Mouse (Mus musculus): Measurements from ENCODE around the gene Dld. TPM values are rescaled to one million over a fixed set of nuclear protein-coding genes. Genes with fewer than 3 reads are reported as not detected.

Gene Dld
- polyA plus RNA-seq, 1 experiment from 2014 or later, result 141 TPM

DNA sequence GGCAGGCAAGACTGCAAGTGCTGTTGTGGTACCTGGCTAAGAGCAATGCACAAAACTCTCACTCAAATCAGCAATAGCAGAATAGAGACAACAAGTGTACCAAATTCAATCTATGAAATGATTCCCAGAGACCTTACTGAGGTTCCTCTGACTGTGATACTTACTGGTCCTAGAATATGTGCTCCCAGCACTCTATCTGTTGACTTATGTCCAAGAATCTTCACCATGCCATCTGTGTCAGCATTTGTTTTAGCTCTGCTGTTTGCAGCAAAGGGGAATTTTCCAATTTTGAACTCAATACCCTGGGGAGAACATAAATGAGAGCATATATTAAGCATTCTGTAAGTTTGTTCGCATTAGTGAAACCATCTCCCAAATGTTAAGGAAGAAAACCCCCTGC is 18.0 kb downstream of the Dld start:
- ATAC-seq (ENCODE audit: insufficient read depth, low FRiP score, low TSS enrichment) (no peak), DNase-seq (ENCODE audit: low spot score) (no peak)
- 98% methylated on average over 1 of the region's 1 CpGs for WGBS
- Histone ChIP-seq H3K27me3 (ENCODE audit: control insufficient read depth, insufficient read depth, low read length) (no peaks in the 10 kb centered on the region), H3K4me2 (ENCODE audit: low read depth) (no peak overlapping the region), H3K9ac (ENCODE audit: low read length) (no peak overlapping the region), H3K4me1 (ENCODE audit: control insufficient read depth, insufficient read depth, low read length) (no peaks in the 10 kb centered on the region), H3K27ac (ENCODE audit: low read depth, low read length) (no peak overlapping the region), H3K36me3 (ENCODE audit: control insufficient read depth, insufficient read depth, low read length) (peaks cover 14% of the 10 kb centered on the region), H3K9me3 (ENCODE audit: control insufficient read depth, low read length) (no peaks in the 10 kb centered on the region), H3K4me3 (ENCODE audit: low read depth, low read length) (no peak overlapping the region)

DNA sequence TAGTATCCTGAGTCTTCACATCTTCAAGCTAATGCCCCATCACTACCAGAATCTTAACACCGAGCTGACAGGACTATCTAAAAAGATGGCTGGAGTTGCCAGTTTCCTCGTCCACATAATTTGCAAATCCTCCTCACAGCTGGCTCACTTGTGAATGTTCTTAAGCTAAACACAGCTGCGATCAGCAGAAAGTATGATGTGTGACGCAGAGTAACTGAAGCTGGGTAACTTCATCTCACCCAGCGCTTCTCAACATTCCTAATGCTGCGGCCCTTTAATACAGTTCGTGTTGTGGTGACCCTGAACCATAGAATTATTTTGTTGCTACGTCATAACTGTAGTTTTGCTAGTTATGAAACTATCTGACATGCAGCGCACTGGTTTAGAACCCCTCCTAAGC is 24.1 kb downstream of the Dld start:
- Histone ChIP-seq H3K4me3 (ENCODE audit: low read depth, low read length) (no peak overlapping the region), H3K4me2 (ENCODE audit: low read depth) (no peak overlapping the region), H3K9me3 (ENCODE audit: control insufficient read depth, low read length) (no peaks in the 10 kb centered on the region), H3K9ac (ENCODE audit: low read length) (no peak overlapping the region), H3K4me1 (ENCODE audit: control insufficient read depth, insufficient read depth, low read length) (no peaks in the 10 kb centered on the region), H3K27me3 (ENCODE audit: control insufficient read depth, insufficient read depth, low read length) (no peaks in the 10 kb centered on the region), H3K36me3 (ENCODE audit: control insufficient read depth, insufficient read depth, low read length) (no peaks in the 10 kb centered on the region), H3K27ac (ENCODE audit: low read depth, low read length) (no peak overlapping the region)
- no peak for DNase-seq (ENCODE audit: low spot score)
- 94% methylated on average over 9 of the region's 9 CpGs for WGBS
- ATAC-seq (ENCODE audit: insufficient read depth, low FRiP score, low TSS enrichment), result no peak

DNA sequence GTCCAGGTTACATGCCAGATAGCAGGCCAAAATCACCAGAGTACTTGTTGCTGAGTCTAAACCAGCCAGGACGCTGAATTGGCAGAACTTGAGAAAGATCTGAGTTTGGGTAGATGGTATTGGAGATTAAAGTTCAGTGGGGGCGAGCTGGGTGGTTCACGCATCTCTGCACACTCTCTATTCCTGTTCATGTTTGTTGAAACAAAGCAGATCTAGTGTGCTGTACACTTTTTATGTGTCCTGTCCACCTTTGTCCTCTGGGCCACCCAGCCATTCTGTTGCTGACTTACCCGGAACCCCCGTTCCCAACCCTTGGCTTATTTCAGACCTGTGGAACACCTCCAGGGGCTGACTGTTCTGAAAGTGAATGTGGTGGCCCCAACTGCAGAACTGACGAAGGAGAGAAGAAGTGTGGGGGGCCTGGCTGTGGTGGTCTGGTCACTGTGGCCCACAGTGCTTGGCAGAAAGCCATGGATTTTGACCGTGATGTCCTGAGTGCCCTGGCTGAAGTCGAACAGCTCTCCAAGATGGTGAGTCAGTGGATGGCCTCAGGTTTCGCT is 28.0 kb downstream of the Dld start:
- H3K4me1 ChIP-seq (ENCODE audit: control insufficient read depth, insufficient read depth, low read length), result no peaks in the 10 kb centered on the region
- ATAC-seq (ENCODE audit: insufficient read depth, low FRiP score, low TSS enrichment) (no peak), DNase-seq (ENCODE audit: low spot score) (no peak)
- no peak overlapping the region for H3K4me2 ChIP-seq (ENCODE audit: low read depth)
- WGBS, result 91% methylated on average over 9 of the region's 9 CpGs
- H3K36me3 ChIP-seq (ENCODE audit: control insufficient read depth, insufficient read depth, low read length), result no peaks in the 10 kb centered on the region
- no peaks in the 10 kb centered on the region for H3K27me3 ChIP-seq (ENCODE audit: control insufficient read depth, insufficient read depth, low read length)
- H3K9me3 ChIP-seq (ENCODE audit: control insufficient read depth, low read length), result no peaks in the 10 kb centered on the region
- no peak overlapping the region for H3K4me3 ChIP-seq (ENCODE audit: low read depth, low read length)
- no peak overlapping the region for H3K9ac ChIP-seq (ENCODE audit: low read length)
- H3K27ac ChIP-seq (ENCODE audit: low read depth, low read length), result no peak overlapping the region

DNA sequence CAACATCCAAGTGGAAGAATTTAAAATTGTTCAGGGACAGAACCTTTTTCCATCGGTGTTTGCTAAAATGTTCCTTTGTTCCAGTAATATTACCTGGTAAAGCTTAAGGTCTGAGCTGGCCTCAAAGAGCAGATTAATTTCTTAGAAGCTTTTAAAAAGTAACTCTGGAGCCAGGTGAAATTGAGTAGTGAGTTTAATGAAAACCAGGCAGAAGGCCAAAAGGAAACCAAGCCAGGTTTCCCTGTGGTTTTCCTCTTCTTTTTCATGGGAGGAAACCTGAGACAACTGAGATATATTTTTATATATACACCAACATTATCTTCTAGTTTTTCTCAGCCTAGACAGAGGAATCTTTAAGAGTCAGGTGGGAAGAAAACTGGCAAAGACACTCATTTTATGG is 29.7 kb downstream of the Dld start:
- DNase-seq (ENCODE audit: low spot score), result no peak

DNA sequence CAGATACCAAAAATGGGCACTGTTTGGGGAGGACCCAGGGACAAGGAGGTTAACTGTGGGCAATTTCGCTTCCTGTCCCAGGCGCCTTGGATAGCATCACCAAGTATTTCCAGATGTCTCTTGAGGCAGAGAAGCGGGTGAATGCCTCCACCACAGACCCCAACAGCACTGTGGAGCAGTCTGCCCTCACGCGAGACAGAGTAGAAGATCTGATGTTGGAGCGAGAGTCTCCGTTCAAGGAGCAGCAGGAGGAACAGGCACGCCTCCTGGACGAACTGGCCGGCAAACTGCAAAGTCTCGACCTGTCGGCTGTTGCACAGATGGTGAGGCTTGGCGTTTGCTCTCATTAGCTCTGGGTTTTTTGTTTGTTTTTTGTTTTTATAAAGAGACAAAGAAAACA is 30.4 kb downstream of the Dld start:
- DNase-seq (ENCODE audit: low spot score) (no peak), ATAC-seq (ENCODE audit: insufficient read depth, low FRiP score, low TSS enrichment) (no peak)
- H3K27ac ChIP-seq (ENCODE audit: low read depth, low read length), result no peak overlapping the region
- no peaks in the 10 kb centered on the region for H3K9me3 ChIP-seq (ENCODE audit: control insufficient read depth, low read length)
- H3K27me3 ChIP-seq (ENCODE audit: control insufficient read depth, insufficient read depth, low read length), result no peaks in the 10 kb centered on the region
- H3K36me3 ChIP-seq (ENCODE audit: control insufficient read depth, insufficient read depth, low read length), result no peaks in the 10 kb centered on the region
- WGBS, result 74% methylated on average over 13 of the region's 13 CpGs
- H3K4me1 ChIP-seq (ENCODE audit: control insufficient read depth, insufficient read depth, low read length), result no peaks in the 10 kb centered on the region
- no peak overlapping the region for H3K9ac ChIP-seq (ENCODE audit: low read length)
- no peak overlapping the region for H3K4me2 ChIP-seq (ENCODE audit: low read depth)
- no peak overlapping the region for H3K4me3 ChIP-seq (ENCODE audit: low read depth, low read length)

More for the DNA sequence above, 29.7 kb downstream of the Dld start:
- Histone ChIP-seq H3K9ac (ENCODE audit: low read length) (no peak overlapping the region), H3K36me3 (ENCODE audit: control insufficient read depth, insufficient read depth, low read length) (no peaks in the 10 kb centered on the region), H3K9me3 (ENCODE audit: control insufficient read depth, low read length) (no peaks in the 10 kb centered on the region), H3K27ac (ENCODE audit: low read depth, low read length) (no peak overlapping the region), H3K4me2 (ENCODE audit: low read depth) (no peak overlapping the region), H3K4me3 (ENCODE audit: low read depth, low read length) (no peak overlapping the region), H3K27me3 (ENCODE audit: control insufficient read depth, insufficient read depth, low read length) (no peaks in the 10 kb centered on the region), H3K4me1 (ENCODE audit: control insufficient read depth, insufficient read depth, low read length) (no peaks in the 10 kb centered on the region)
- WGBS, result 86% methylated on average over 1 of the region's 1 CpGs
- no peak for ATAC-seq (ENCODE audit: insufficient read depth, low FRiP score, low TSS enrichment)

DNA sequence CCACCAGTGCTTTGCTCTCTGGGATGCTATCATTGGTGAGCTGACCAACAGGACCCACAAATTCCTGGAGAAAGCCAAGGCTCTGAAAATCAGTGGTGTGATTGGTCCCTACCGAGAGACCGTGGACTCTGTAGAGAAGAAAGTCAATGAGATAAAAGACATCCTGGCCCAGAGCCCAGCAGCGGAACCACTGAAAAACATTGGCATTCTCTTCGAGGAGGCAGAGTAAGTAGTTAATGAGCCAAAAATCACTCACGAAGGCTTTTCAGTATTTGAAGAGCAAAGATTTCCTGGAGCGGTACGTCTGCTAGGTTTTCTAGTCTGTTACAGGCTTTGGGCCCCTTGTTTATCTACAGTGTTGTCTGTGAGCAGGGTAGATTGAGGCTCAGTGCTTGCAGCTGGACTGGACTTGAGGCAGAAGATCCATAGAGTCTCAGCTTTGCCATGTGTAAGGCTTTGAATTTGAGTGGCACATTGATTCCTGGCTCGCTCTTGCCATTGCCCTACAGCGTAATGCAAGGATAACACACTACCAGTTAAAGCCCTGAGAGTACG is 32.8 kb downstream of the Dld start:
- Histone ChIP-seq H3K4me1 (ENCODE audit: control insufficient read depth, insufficient read depth, low read length) (no peaks in the 10 kb centered on the region), H3K4me3 (ENCODE audit: low read depth, low read length) (no peak overlapping the region), H3K9me3 (ENCODE audit: control insufficient read depth, low read length) (no peaks in the 10 kb centered on the region), H3K36me3 (ENCODE audit: control insufficient read depth, insufficient read depth, low read length) (peaks cover 2% of the 10 kb centered on the region; the same call in 1 of the 2 replicates), H3K9ac (ENCODE audit: low read length) (no peak overlapping the region), H3K4me2 (ENCODE audit: low read depth) (no peak overlapping the region), H3K27me3 (ENCODE audit: control insufficient read depth, insufficient read depth, low read length) (no peaks in the 10 kb centered on the region), H3K27ac (ENCODE audit: low read depth, low read length) (no peak overlapping the region)
- 92% methylated on average over 10 of the region's 10 CpGs for WGBS
- DNase-seq (ENCODE audit: low spot score) (no peak), ATAC-seq (ENCODE audit: insufficient read depth, low FRiP score, low TSS enrichment) (no peak)

DNA sequence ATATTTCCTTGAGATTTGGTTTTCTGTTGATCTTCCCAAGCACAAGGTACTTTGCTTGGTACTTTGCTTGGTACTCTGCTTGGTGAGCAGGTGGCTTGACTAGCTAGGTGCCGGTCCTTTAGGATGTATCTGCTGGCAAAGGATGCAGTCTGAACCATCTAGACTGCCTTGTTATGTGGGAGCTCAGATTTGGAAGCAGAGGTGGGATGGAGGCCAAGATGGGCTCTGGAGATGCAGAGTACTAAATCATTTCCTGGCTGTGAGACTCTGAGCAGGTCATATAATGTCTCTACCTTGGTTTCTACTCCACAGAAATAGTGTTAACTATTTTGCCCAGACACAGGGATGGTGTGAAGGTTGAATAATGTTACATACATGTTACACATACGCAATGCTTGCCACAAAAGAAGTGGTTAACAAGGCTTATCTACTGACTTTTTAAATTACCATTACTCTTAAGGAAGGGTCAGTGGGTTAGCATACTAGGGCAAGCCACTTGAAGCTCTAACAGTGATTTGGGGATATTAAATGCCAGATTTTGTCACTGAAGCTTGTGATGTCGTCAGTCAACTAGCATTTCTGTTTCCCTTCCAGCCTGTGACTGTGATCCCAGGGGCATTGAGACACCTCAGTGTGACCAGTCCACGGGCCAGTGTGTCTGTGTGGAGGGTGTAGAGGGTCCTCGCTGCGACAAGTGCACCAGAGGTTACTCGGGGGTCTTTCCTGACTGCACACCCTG is 33.4 kb downstream of the Dld start:
- Histone ChIP-seq H3K4me3 (ENCODE audit: low read depth, low read length) (no peak overlapping the region), H3K27ac (ENCODE audit: low read depth, low read length) (no peak overlapping the region), H3K9me3 (ENCODE audit: control insufficient read depth, low read length) (no peaks in the 10 kb centered on the region), H3K4me2 (ENCODE audit: low read depth) (no peak overlapping the region), H3K27me3 (ENCODE audit: control insufficient read depth, insufficient read depth, low read length) (no peaks in the 10 kb centered on the region), H3K4me1 (ENCODE audit: control insufficient read depth, insufficient read depth, low read length) (no peaks in the 10 kb centered on the region), H3K9ac (ENCODE audit: low read length) (no peak overlapping the region), H3K36me3 (ENCODE audit: control insufficient read depth, insufficient read depth, low read length) (peaks cover 2% of the 10 kb centered on the region)
- DNase-seq (ENCODE audit: low spot score) (no peak), ATAC-seq (ENCODE audit: insufficient read depth, low FRiP score, low TSS enrichment) (no peak)
- WGBS, result 90% methylated on average over 7 of the region's 7 CpGs

DNA sequence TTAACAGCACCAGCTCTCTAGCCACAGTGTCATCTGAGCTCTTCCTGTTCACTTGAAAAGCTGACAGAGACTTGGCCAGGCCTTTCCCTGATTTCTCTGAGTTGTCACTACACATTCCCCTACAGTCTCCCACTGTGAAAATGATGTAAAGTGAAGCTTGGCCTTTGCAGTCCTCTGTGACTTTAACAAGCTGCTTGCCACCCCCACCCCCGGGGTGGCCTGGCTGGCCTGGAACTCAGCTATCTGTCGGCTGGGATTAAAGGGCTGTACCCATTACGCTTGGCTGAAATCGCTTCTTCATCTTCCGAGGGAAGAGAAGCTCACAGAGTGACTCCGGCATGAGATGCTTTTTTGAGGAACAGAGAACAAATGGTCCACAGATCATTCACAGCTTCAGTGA is 35.3 kb downstream of the Dld start:
- DNase-seq (ENCODE audit: low spot score), result no peak
- Histone ChIP-seq H3K4me1 (ENCODE audit: control insufficient read depth, insufficient read depth, low read length) (no peaks in the 10 kb centered on the region), H3K4me2 (ENCODE audit: low read depth) (no peak overlapping the region), H3K9ac (ENCODE audit: low read length) (no peak overlapping the region), H3K27me3 (ENCODE audit: control insufficient read depth, insufficient read depth, low read length) (no peaks in the 10 kb centered on the region), H3K36me3 (ENCODE audit: control insufficient read depth, insufficient read depth, low read length) (peaks cover 2% of the 10 kb centered on the region), H3K27ac (ENCODE audit: low read depth, low read length) (no peak overlapping the region), H3K4me3 (ENCODE audit: low read depth, low read length) (no peak overlapping the region), H3K9me3 (ENCODE audit: control insufficient read depth, low read length) (no peaks in the 10 kb centered on the region)
- 67% methylated on average over 6 of the region's 6 CpGs for WGBS
- no peak for ATAC-seq (ENCODE audit: insufficient read depth, low FRiP score, low TSS enrichment)

DNA sequence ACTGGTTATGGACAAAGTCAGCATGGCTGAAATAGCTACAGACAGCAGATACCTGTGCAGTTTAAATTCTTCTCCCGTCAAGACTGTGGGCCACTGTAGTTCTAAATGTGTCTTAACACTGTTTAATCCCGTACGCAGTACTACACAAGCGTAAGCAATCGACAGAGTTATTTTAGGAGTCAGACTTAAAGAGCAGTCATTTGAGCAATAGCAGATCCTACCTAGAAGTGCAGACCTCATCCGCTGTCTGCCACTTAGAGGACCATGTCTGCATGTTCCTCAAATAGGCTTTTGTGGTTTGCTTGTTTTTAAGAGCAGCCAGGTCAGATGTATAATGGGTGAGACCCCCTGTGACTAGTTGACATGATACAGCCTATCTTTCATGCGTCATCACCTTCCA is 36.9 kb downstream of the Dld start:
- Histone ChIP-seq H3K4me2 (ENCODE audit: low read depth) (no peak overlapping the region), H3K4me1 (ENCODE audit: control insufficient read depth, insufficient read depth, low read length) (no peaks in the 10 kb centered on the region), H3K9me3 (ENCODE audit: control insufficient read depth, low read length) (no peaks in the 10 kb centered on the region), H3K4me3 (ENCODE audit: low read depth, low read length) (no peak overlapping the region), H3K27me3 (ENCODE audit: control insufficient read depth, insufficient read depth, low read length) (no peaks in the 10 kb centered on the region), H3K9ac (ENCODE audit: low read length) (no peak overlapping the region), H3K36me3 (ENCODE audit: control insufficient read depth, insufficient read depth, low read length) (peaks cover 2% of the 10 kb centered on the region), H3K27ac (ENCODE audit: low read depth, low read length) (no peak overlapping the region)
- ATAC-seq (ENCODE audit: insufficient read depth, low FRiP score, low TSS enrichment), result no peak
- WGBS, result 96% methylated on average over 7 of the region's 7 CpGs
- no peak for DNase-seq (ENCODE audit: low spot score)
